Mouse (Mus musculus): ENCODE data around the gene Ppp1r14a. TPM values are rescaled to one million over a fixed set of nuclear protein-coding genes. Genes with fewer than 3 reads are reported as not detected.
A peak's percentile ranks its signal among the peaks of the same experiment; 100 is the strongest.

Ppp1r14a gene
- total and polyA plus RNA-seq, 3 experiments, result 3.8 to 7.1 TPM; not detected in 1

GRCm38 (mm10) chr7:29303738-29304462, 14.8 kb downstream of the Ppp1r14a start, which contains the start of gene Dpf1 (continued):
- TF ChIP-seq KAT2A (conservative IDR thresholded peaks at IDR 0.05; ENCODE audit: low read depth, low read length), result peak; percentile 80
- TF ChIP-seq POLR2AphosphoS2 (IDR thresholded peaks at IDR 0.05; ENCODE audit: low read length), result no peak
- TF ChIP-seq ZKSCAN1 (IDR thresholded peaks at IDR 0.05; ENCODE audit: low read depth, low read length), result no peak
- no peak for TF ChIP-seq USF2 (IDR thresholded peaks at IDR 0.05; ENCODE audit: borderline replicate concordance in 1 of 2, insufficient read depth in 1 of 2, low read depth in 1 of 2, low read length in 2 of 2)
- peak; percentile 49; the same call in 1 of the 2 replicates for TF ChIP-seq ELF1 (IDR thresholded peaks at IDR 0.05; ENCODE audit: low read depth, low read length)
- peak; percentile 48 for TF ChIP-seq SIN3A (IDR thresholded peaks at IDR 0.05; ENCODE audit: low read length)
- TF ChIP-seq TBP (IDR thresholded peaks at IDR 0.05; ENCODE audit: low read depth, low read length), result peak; percentile 36; the same call in 1 of the 2 replicates
- TF ChIP-seq E2F4 (IDR thresholded peaks at IDR 0.05; ENCODE audit: borderline replicate concordance, low read depth, low read length), result peak; percentile 47; the same call in 1 of the 2 replicates
- TF ChIP-seq MYC (IDR thresholded peaks at IDR 0.05; ENCODE audit: low read depth, low read length), result no peak
- no peak for TF ChIP-seq JUND (IDR thresholded peaks at IDR 0.05; ENCODE audit: low read depth, low read length)
- no peak for TF ChIP-seq TAL1 (IDR thresholded peaks at IDR 0.05; ENCODE audit: low read length)
- 0 out of 2 replicates have a peak, but pooled peaks have one; percentile 32 for TF ChIP-seq TCF12 (IDR thresholded peaks at IDR 0.05; ENCODE audit: low read depth, low read length)
- 0 out of 2 replicates have a peak, but pooled peaks have one; percentile 47 for TF ChIP-seq MAX (IDR thresholded peaks at IDR 0.05; ENCODE audit: low read length)
- no peak for TF ChIP-seq MAZ (IDR thresholded peaks at IDR 0.05; ENCODE audit: low read depth, low read length)
- TF ChIP-seq ZMIZ1 (IDR thresholded peaks at IDR 0.05; ENCODE audit: low read depth, low read length), result no peak
- TF ChIP-seq CHD2 (IDR thresholded peaks at IDR 0.05; ENCODE audit: low read length), result no peak
- TF ChIP-seq NRF1 (IDR thresholded peaks at IDR 0.05; ENCODE audit: insufficient read depth, low read depth, low read length, poor library complexity, severe bottlenecking), result peak; percentile 56
- no peak for TF ChIP-seq EP300 (IDR thresholded peaks at IDR 0.05; ENCODE audit: low read depth in 1 of 2, low read length in 2 of 2)

- Histone ChIP-seq H3K27ac (ENCODE audit: control insufficient read depth, low read depth, low read length) (no peak overlapping the region), H3K36me3 (ENCODE audit: control insufficient read depth in 1 of 2, insufficient read depth in 2 of 2, low read length in 2 of 2) (peaks cover 0 to 4% of the 10 kb centered on the region in 2 experiments; a peak in 2 of 4 replicates), H3K9me3 (replicated peaks; ENCODE audit: insufficient read depth, low read length) (no peaks in the 10 kb centered on the region), H3K4me1 (ENCODE audit: control insufficient read depth in 1 of 2, insufficient read depth in 2 of 2, low read length in 2 of 2) (peaks cover 3 to 7% of the 10 kb centered on the region in 2 experiments), H3K9ac (ENCODE audit: control insufficient read depth, low read depth, low read length, poor library complexity, severe bottlenecking) (peak overlapping the region; percentile 73), H3K27me3 (ENCODE audit: control insufficient read depth in 1 of 2, insufficient read depth in 2 of 2, low read length in 2 of 2) (no peaks in the 10 kb centered on the region), H3K4me3 (ENCODE audit: control insufficient read depth in 1 of 2, insufficient read depth in 1 of 2, low read depth in 2 of 2, low read length in 2 of 2) (peak overlapping the region; percentile 52 to 65), H3K79me2 (ENCODE audit: control insufficient read depth, insufficient read depth, low read length, poor library complexity) (no peaks in the 10 kb centered on the region; the same call in none of the 2 replicates)
- TF ChIP-seq NELFE (IDR thresholded peaks at IDR 0.05; ENCODE audit: low read depth, low read length) (no peak), RCOR1 (IDR thresholded peaks at IDR 0.05; ENCODE audit: low read depth, low read length) (no peak), SIN3A (IDR thresholded peaks at IDR 0.05; ENCODE audit: low read length) (no peak), HCFC1 (IDR thresholded peaks at IDR 0.05; ENCODE audit: low read depth, low read length) (no peak), JUND (IDR thresholded peaks at IDR 0.05; ENCODE audit: low read depth, low read length) (no peak), UBTF (IDR thresholded peaks at IDR 0.05; ENCODE audit: borderline replicate concordance, insufficient read depth, low read depth, low read length) (no peak)
- DNase-seq (ENCODE audit: low read depth, low spot score), result peak; percentile 39
Measured at GRCm38 (mm10) chr7:29304463-29305262, 15.6 kb downstream of the Ppp1r14a start.

All from MEL (cell line).